8 mouse cellular contexts compared by ENCODE assay signal in the genomic region with DNA sequence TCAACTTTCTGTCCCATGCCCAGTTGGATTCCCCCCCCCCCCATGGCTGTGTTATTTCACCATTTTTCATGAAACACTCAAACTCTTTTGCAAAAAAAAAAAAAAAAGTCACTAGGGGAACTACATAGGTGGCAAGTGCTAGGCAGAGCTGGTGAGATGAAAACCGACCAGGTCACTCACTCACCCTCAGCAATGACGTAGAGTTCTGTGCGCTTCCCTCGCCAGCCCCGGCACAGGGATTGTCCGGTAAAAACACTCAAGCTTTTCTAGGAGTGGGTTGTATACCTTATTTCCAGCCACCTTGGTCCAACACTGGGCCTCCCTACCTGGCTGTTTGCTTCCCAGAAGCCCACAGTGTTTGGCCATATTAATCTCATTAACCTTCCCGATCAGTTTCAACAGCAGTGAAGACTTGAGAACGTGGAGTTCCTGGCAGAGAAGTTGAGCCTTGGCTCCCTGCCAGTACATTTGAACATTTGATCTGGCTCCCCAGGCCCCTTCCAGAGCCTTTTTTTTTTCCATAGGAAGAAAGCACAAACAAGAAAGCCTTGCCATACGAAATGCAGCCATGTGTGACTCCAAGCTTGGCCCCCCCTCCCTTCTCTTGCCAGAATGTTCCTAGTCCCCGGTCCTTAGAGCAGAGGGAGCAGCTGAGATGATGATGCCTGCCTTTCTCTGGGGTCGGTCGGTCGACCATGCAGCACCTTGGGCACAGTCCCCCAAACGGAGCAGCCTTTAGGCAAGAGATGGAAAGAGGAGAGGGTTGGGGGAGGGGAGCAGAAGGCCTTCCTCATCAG.
DNase-seq lines count a peak whose midpoint lies in the region; ATAC-seq and TF ChIP-seq lines count a peak whose summit lies in the region.

No protein-coding gene starts in this region.

- WGBS in hindbrain, embryonic 16.5 days = 17% methylated on average over 14 of the region's 14 CpGs

- peak overlapping the region; percentile 55; the same call in 1 of the 2 replicates for H3K27ac ChIP-seq in hindbrain, embryonic 16.5 days (ENCODE audit: low read depth, low read length)
- no peak overlapping the region for H3K27ac ChIP-seq in layer of hippocampus, adult 2 months

- no peaks in the 10 kb centered on the region for H3K9me3 ChIP-seq in hindbrain, embryonic 16.5 days (ENCODE audit: control insufficient read depth, low read length)

- no peaks in the 10 kb centered on the region for H3K27me3 ChIP-seq in hindbrain, embryonic 16.5 days (replicated peaks; ENCODE audit: control insufficient read depth, insufficient read depth, low read length)

- no peak overlapping the region for H3K9ac ChIP-seq in hindbrain, embryonic 16.5 days (ENCODE audit: low read depth, low read length)

- H3K36me3 ChIP-seq in hindbrain, embryonic 16.5 days (ENCODE audit: control insufficient read depth, insufficient read depth, low read length) = no peaks in the 10 kb centered on the region

- peak; percentile 62 for ATAC-seq in hindbrain, embryonic 16.5 days

- peaks cover 10% of the 10 kb centered on the region for H3K4me1 ChIP-seq in hindbrain, embryonic 16.5 days (ENCODE audit: control insufficient read depth, insufficient read depth, low read depth, low read length)

- DNase-seq in urinary bladder, postnatal 14 days (ENCODE audit: low spot score) = peak; percentile 42
- DNase-seq in urinary bladder, postnatal 36 days (ENCODE audit: low spot score in 2 of 2) = no peak
- DNase-seq in lung, postnatal 14 days = peak; percentile 39
- no peak for DNase-seq in T-cell, adult 2 months (ENCODE audit: low spot score)
- no peak for DNase-seq in frontal cortex, postnatal 36 days (ENCODE audit: low spot score in 2 of 2)
- DNase-seq in natural killer cell, adult 2 months (ENCODE audit: low spot score in 2 of 2) = no peak
- no peak for DNase-seq in layer of hippocampus, adult 2 months (ENCODE audit: low spot score in 2 of 2)

- no peak overlapping the region for H3K4me3 ChIP-seq in hindbrain, embryonic 16.5 days (ENCODE audit: low read length)
- no peak overlapping the region for H3K4me3 ChIP-seq in layer of hippocampus, adult 2 months

- no peak for TF ChIP-seq CTCF in layer of hippocampus, adult 2 months (conservative IDR thresholded peaks at IDR 0.05)

- peak overlapping the region; percentile 38 for H3K4me2 ChIP-seq in hindbrain, embryonic 16.5 days (ENCODE audit: low read length)

Comparison
In these comparisons a context has a peak if more than half of its experiments do, and no peak if none do; other contexts are left out.
1. DNase-seq: peak in urinary bladder, postnatal 14 days (single experiment) and lung, postnatal 14 days (single experiment); none in urinary bladder, postnatal 36 days (0 of 2), T-cell, adult 2 months (single experiment), frontal cortex, postnatal 36 days (0 of 2), natural killer cell, adult 2 months (0 of 2) and layer of hippocampus, adult 2 months (0 of 2).